Mouse (Mus musculus): Measurements from ENCODE around the gene Gypa.

Gypa gene

DNA sequence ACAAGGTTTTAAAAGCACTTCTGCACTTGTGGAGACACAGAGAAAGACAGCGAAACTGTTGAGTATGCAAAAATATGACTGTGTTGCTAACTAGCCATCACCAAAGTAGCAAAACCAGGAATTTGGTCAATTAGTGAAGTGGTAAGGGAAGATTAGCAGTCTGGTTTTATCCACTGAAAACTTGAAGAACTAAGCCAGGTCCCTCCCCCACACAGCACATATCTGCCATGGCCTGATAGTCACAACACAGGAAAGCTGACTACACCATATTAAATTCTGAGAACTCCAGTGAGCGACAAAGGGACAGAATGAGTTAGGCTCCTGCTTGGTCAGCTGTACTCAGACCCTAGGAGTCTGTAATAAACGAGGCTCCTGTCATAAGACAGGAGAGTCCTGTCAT, 57.7 kb downstream of the Gypa start:
- DNase-seq, result no peak

DNA sequence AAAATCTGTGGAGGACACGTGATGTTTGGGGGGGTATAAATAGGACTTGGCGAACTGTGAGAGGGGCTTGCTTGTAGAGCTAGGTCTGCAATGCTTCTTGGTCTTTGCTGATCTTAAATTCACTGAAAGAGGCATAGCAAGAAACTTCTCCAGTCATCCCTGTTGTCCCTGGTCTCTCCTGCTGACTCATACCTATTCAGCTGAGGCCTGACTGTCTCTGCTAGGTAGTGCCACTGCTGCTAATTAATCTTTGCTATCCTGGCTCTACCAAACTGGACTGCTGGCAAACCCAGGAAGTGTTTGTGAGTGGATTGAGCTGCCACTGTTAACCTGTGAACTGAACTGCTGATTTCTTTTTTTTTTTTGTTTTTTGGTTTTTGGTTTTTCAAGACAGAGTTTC, 61.4 kb downstream of the Gypa start:
- DNase-seq, result no peak
